Mouse (Mus musculus) kidney, adult 11 months (tissue): ENCODE data around the gene Itih5.

ENCODE experiments used
- DNase-seq: peaks from one replicate; pipeline ENCODE4 v3.0.0; 2022

Itih5 gene

GRCm38 (mm10) chr2:10263909-10264489, 110.6 kb downstream of the Itih5 start:
- no peak for DNase-seq

- DNase-seq, result no peak
Measured at GRCm38 (mm10) chr2:10265881-10266280, 112.5 kb downstream of the Itih5 start.

GRCm38 (mm10) chr2:10272604-10273115, 119.3 kb downstream of the Itih5 start:
- no peak for DNase-seq

GRCm38 (mm10) chr2:10273541-10274050, 120.2 kb downstream of the Itih5 start:
- no peak for DNase-seq

GRCm38 (mm10) chr2:10276194-10276593, 122.8 kb downstream of the Itih5 start:
- peak; percentile 47 for DNase-seq

- no peak for DNase-seq
Measured at GRCm38 (mm10) chr2:10283686-10284085, 130.3 kb downstream of the Itih5 start.

GRCm38 (mm10) chr2:10284636-10285270, 131.4 kb downstream of the Itih5 start:
- DNase-seq, result peak; percentile 73

GRCm38 (mm10) chr2:10285975-10286374, 132.6 kb downstream of the Itih5 start:
- no peak for DNase-seq

- peak; percentile 61 for DNase-seq
Measured at GRCm38 (mm10) chr2:10288142-10288831, 134.9 kb downstream of the Itih5 start.

- DNase-seq, result no peak
Measured at GRCm38 (mm10) chr2:10288881-10289280, 135.5 kb downstream of the Itih5 start.

GRCm38 (mm10) chr2:10290115-10290514, 136.7 kb downstream of the Itih5 start:
- no peak for DNase-seq

- peak; percentile 8 for DNase-seq
Measured at GRCm38 (mm10) chr2:10293556-10294206, 140.3 kb downstream of the Itih5 start.

- DNase-seq, result no peak
Measured at GRCm38 (mm10) chr2:10295908-10296307, 142.5 kb downstream of the Itih5 start.

- DNase-seq, result no peak
Measured at GRCm38 (mm10) chr2:10300244-10300643, 146.9 kb downstream of the Itih5 start.

- no peak for DNase-seq
Measured at GRCm38 (mm10) chr2:10300771-10301170, 147.4 kb downstream of the Itih5 start.

GRCm38 (mm10) chr2:10301391-10301790, 148.0 kb downstream of the Itih5 start:
- no peak for DNase-seq

GRCm38 (mm10) chr2:10301997-10302396, 148.6 kb downstream of the Itih5 start:
- DNase-seq, result no peak

GRCm38 (mm10) chr2:10304911-10305310, 151.5 kb downstream of the Itih5 start:
- DNase-seq, result no peak
